Mouse (Mus musculus) E14TG2a.4 (cell line): ENCODE data around the gene Satb2.

Experiments used
- H3K27me3 ChIP-seq: 2 replicates; pipeline ENCODE4 v1.6.1; 2014; ENCODE audit warnings: low read length, control low read depth; ENCODE audit not compliant: insufficient read depth
- H3K36me3 ChIP-seq: 2 replicates; pipeline ENCODE4 v1.6.1; 2014; ENCODE audit warnings: low read length, control low read depth; ENCODE audit not compliant: insufficient read depth
- H3K4me1 ChIP-seq: replicated peaks from 2 replicates; pipeline ENCODE4 v1.6.1; 2014; ENCODE audit warnings: low read depth, low read length, control low read depth
- H3K4me3 ChIP-seq: replicated peaks from 2 replicates; pipeline ENCODE4 v1.5.1; 2014; ENCODE audit warnings: mild to moderate bottlenecking, low read length
- H3K9me3 ChIP-seq: 2 replicates; pipeline ENCODE4 v1.6.1; 2014; ENCODE audit warnings: low read length, control low read depth
- CTCF ChIP-seq: conservative IDR thresholded peaks from 2 replicates; pipeline ENCODE4 v1.5.1; 2014; ENCODE audit warnings: low read length
- NANOG ChIP-seq: IDR thresholded peaks from 2 replicates; pipeline ENCODE4 v1.6.1; 2014; ENCODE audit warnings: borderline replicate concordance, low read length, mixed read lengths
- POU5F1 ChIP-seq: IDR thresholded peaks from 2 replicates; pipeline ENCODE4 v1.6.1; 2014; ENCODE audit warnings: low read length, borderline replicate concordance

Gene Satb2

DNA sequence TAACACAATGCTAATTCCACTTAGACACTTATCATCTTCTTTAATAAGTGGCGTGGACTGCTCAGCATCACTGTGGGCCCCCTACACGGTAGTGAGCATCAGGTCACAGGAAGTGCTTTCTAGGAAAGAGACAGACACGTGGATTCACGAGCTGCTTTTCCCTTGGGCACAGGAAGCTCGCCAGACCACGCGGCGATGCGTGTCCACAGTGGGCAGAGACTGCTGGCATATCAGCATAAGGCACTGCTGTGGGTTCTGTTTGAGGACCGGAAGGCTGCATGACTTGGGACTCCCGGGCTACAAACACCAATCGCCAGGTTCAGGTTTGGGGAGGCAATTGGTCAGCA lies 22.7 kb downstream of the Satb2 start:
- no peaks in the 10 kb centered on the region; the same call in 1 of the 2 replicates for H3K27me3 ChIP-seq
- H3K4me3 ChIP-seq: peak overlapping the region; percentile 41; the same call in 1 of the 2 replicates
- H3K36me3 ChIP-seq: no peaks in the 10 kb centered on the region
- peaks cover 32% of the 10 kb centered on the region for H3K4me1 ChIP-seq
- no peaks in the 10 kb centered on the region for H3K9me3 ChIP-seq
- TF ChIP-seq NANOG (no peak), POU5F1 (no peak), CTCF (no peak)

DNA sequence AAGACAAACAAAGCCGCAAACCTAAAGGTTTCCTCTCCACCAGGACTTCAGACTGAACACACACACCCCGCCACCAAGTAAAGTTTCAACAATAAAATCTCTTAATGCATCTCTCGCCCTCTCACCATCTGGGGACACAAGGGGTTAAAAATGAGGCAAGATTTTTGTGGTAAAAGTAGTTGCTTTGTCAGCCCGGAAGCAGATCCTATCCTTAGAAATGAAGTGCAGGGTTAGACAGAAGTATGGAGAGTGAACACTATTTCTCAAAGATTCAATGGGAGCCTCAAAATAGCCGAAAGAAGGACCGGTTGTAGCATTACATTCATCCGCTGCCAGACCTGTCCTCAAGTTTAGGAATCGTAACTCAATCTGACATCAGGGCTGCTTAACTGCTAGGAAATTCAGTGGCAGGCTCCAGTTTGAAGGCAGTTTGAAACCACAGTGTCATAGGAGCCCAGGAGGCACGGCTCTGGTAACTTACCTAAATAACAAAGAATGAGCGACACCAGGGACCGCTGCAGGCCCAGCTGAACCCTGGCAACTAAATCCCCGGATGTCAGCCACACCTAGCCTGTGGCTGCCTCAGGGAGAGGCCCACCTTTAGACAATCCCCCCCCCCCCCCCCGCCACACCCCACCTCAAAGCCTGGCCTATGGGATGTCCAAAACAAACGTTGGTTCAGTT lies 23.3 kb downstream of the Satb2 start:
- Histone ChIP-seq H3K36me3 (no peaks in the 10 kb centered on the region), H3K27me3 (no peaks in the 10 kb centered on the region), H3K9me3 (no peaks in the 10 kb centered on the region), H3K4me1 (peaks cover 32% of the 10 kb centered on the region), H3K4me3 (0 out of 2 replicates have a peak overlapping the region, but pooled peaks have one; percentile 7)
- TF ChIP-seq CTCF (no peak), POU5F1 (no peak), NANOG (no peak)

DNA sequence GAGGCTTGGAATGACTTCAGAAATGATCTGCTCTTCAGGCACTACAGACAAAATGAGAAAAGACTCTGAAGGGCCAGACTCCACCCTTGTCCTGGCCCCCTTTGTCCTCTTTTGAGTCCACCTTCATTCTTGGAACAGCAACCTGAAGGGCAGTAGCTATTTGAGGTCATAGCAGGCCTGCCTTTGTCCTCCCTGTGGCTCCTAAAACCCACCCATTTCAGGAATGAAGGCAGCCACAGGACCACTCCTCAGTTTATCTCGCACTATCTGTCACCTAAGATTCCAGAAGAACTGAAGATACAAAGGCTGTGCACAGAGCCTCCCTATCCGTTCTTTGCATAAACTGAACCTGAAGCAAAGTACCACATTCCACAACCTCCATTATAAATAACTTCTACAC lies 24.9 kb downstream of the Satb2 start:
- H3K36me3 ChIP-seq: no peaks in the 10 kb centered on the region
- no peaks in the 10 kb centered on the region for H3K27me3 ChIP-seq
- no peaks in the 10 kb centered on the region for H3K9me3 ChIP-seq
- TF ChIP-seq NANOG: no peak
- TF ChIP-seq CTCF: no peak
- TF ChIP-seq POU5F1: no peak
- H3K4me1 ChIP-seq: peaks cover 32% of the 10 kb centered on the region
- no peak overlapping the region for H3K4me3 ChIP-seq

DNA sequence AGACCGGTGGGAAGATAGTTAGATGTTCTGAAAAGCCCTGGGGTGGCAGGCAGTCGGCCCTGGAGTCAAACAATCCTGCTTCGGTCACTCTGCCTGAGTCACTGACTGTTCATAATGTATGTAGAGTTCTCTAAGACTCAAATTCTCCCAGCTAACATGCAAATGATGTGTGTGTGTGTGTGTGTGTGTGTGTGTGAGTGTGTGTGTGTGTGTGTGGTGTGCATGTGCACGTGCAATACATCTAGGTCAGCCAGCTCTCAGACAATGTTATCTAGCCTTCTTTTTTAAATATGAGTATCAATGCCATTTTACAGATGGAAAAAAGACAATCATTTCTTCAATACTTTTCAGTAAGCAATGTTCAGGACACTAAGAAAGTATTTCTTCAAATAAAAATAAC lies 26.5 kb downstream of the Satb2 start:
- Histone ChIP-seq H3K27me3 (no peaks in the 10 kb centered on the region), H3K4me3 (no peak overlapping the region), H3K36me3 (no peaks in the 10 kb centered on the region), H3K9me3 (no peaks in the 10 kb centered on the region), H3K4me1 (peaks cover 32% of the 10 kb centered on the region)
- no peak for TF ChIP-seq POU5F1
- TF ChIP-seq NANOG: no peak
- no peak for TF ChIP-seq CTCF

DNA sequence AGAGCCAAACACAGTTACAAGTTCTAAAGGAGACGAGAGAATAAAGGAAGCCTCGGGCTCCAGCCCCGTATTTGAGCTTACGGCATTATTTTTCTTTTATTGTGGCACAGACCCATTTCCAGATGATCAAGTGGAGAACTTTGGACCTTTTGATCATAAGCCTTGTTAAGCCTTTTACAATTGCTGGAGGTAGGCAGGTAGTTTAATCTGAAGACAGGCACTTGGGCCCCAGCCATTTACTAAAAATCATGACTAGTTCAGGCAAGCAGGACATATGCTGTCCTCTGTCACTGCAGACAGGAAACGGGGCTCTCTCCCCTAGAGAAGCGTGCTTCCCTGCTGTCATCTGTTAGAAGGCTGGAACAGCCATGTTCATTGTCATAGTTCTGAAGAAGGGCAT lies 26.9 kb downstream of the Satb2 start:
- peaks cover 32% of the 10 kb centered on the region for H3K4me1 ChIP-seq
- H3K36me3 ChIP-seq: no peaks in the 10 kb centered on the region
- no peak for TF ChIP-seq CTCF
- no peak for TF ChIP-seq NANOG
- TF ChIP-seq POU5F1: no peak
- no peaks in the 10 kb centered on the region for H3K27me3 ChIP-seq
- no peak overlapping the region for H3K4me3 ChIP-seq
- H3K9me3 ChIP-seq: no peaks in the 10 kb centered on the region

DNA sequence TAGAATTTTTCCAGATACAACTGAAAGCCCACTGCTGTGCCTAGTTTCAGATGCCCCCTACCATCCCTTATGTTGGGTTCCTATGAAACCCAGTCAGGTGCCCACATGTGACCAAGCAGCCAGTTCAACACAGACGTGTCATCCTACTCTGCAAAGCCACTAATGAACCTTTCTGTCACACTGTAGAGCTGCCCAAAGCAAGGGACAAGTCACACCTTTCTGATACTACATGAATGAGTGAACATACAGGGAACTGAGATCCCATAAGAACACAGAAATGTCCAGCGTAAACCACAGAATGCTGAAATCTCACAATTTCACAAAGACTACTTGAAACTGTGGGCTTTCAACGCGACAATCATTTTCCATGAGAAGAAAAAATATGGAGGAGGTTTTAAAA lies 39.0 kb downstream of the Satb2 start:
- Histone ChIP-seq H3K9me3 (no peaks in the 10 kb centered on the region), H3K27me3 (no peaks in the 10 kb centered on the region), H3K4me1 (peaks cover 14% of the 10 kb centered on the region), H3K4me3 (no peak overlapping the region), H3K36me3 (no peaks in the 10 kb centered on the region)
- TF ChIP-seq POU5F1 (no peak), CTCF (no peak)

DNA sequence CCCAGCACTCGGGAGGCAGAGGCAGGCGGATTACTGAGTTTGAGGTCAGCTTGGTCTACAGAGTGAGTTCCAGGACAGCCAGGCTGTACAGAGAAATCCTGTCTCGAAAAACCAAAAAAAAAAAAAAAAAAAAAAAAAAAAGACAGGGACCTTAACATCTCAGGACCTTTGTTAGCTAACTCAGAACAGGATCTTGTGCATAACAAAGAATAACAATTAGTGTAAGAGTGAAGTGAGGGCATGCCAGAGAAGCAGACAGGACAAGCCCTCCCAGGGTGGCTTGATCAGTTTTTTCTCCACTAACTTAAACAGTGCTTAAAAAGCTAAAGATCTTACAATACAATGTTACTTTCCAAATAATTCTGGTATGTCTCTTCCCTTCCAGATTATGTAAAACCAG lies 40.0 kb downstream of the Satb2 start:
- H3K9me3 ChIP-seq: no peaks in the 10 kb centered on the region
- H3K4me1 ChIP-seq: peaks cover 14% of the 10 kb centered on the region
- TF ChIP-seq POU5F1 (peak; percentile 80; the same call in 1 of the 2 replicates), CTCF (no peak), NANOG (no peak)
- H3K36me3 ChIP-seq: no peaks in the 10 kb centered on the region
- no peak overlapping the region for H3K4me3 ChIP-seq
- no peaks in the 10 kb centered on the region for H3K27me3 ChIP-seq

DNA sequence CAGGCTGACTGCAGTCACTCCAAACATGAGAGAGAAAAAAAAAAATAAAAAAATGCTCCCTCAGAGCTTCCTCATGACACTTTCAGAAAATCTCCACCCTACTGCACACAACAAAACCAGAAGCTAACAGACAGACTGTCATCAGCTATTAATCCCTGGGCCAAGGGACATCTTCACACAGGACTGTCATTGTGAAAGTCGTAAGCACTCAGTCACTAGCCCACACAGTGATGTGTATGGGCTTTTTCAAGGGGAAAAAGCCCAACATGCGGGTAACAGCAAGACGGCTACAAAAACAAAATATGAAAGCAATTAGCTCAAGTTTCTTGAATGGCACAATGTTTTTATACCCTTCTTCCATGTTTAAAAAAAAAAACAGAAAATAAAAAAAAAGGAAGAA lies 41.9 kb downstream of the Satb2 start:
- peaks cover 14% of the 10 kb centered on the region for H3K4me1 ChIP-seq
- H3K36me3 ChIP-seq: no peaks in the 10 kb centered on the region
- no peaks in the 10 kb centered on the region for H3K9me3 ChIP-seq
- TF ChIP-seq NANOG (no peak), CTCF (no peak), POU5F1 (no peak)
- no peaks in the 10 kb centered on the region for H3K27me3 ChIP-seq
- no peak overlapping the region for H3K4me3 ChIP-seq

DNA sequence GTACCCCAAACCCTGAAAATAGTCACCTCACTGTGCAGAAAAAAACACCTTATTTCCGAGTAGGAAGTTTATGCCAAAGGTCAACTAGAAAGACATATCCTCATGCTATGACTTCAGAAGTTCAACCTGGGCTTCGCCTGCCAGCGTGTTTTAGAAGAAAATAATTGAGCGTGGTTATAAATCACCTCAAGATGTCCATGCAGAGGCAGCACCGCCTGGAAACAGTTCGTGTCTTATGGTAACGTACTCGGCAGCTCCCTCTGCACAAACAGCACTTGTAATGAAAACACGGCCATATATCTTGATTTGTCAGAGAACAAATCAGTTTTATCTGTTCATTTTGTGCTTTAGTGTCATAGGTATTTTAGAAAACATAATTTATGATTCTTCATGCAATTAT lies 44.6 kb downstream of the Satb2 start:
- Histone ChIP-seq H3K4me3 (no peak overlapping the region), H3K9me3 (no peaks in the 10 kb centered on the region), H3K27me3 (no peaks in the 10 kb centered on the region), H3K36me3 (no peaks in the 10 kb centered on the region), H3K4me1 (peaks cover 9% of the 10 kb centered on the region)
- TF ChIP-seq POU5F1: no peak
- no peak for TF ChIP-seq CTCF
- TF ChIP-seq NANOG: no peak
